Mouse (Mus musculus): ENCODE measurements around the gene Fbxo28. TPM values are rescaled to one million over a fixed set of nuclear protein-coding genes. Genes with fewer than 3 reads are reported as not detected.

Fbxo28 gene
- polyA plus RNA-seq, 1 experiment, result 29.7 TPM

DNA sequence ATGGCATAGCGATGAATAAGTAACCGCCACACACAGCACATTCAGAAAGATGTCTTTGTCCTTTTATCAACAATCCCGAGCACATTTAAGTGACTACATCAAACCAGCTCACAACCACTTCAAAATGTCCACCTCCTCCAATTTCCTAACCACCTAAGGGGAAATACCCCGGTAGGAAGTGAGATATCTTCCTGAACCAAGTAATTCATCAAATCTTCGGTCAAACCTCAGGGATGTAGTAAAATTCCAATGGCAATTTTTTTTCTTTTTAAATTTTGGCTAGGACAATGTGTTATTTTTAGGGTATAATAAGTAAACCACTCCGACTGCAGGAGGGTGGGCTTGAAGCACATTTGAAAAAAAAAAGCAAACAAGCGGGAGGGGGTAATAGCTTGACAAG lies 1.1 kb downstream of the Fbxo28 start:
- TF ChIP-seq CTCF (IDR thresholded peaks at IDR 0.05; ENCODE audit: borderline replicate concordance, extremely low read depth, insufficient read depth, insufficient read length), result no peak
- TF ChIP-seq POLR2A (IDR thresholded peaks at IDR 0.05; ENCODE audit: borderline replicate concordance, extremely low read depth, insufficient read depth, insufficient read length, poor library complexity, severe bottlenecking), result no peak
- DNase-seq (ENCODE audit: low read depth), result peak; percentile 14

- TF ChIP-seq CTCF (IDR thresholded peaks at IDR 0.05; ENCODE audit: borderline replicate concordance, extremely low read depth, insufficient read depth, insufficient read length) (no peak), POLR2A (IDR thresholded peaks at IDR 0.05; ENCODE audit: borderline replicate concordance, extremely low read depth, insufficient read depth, insufficient read length, poor library complexity, severe bottlenecking) (no peak)
These were observed 2.4 kb downstream of the Fbxo28 start for GRCm38 (mm10) chr1:182338961-182339565.

GRCm38 (mm10) chr1:182333766-182334437 lies 7.5 kb downstream of the Fbxo28 start:
- no peak for DNase-seq (ENCODE audit: low read depth)
- TF ChIP-seq CTCF (IDR thresholded peaks at IDR 0.05; ENCODE audit: borderline replicate concordance, extremely low read depth, insufficient read depth, insufficient read length), result no peak
- TF ChIP-seq POLR2A (IDR thresholded peaks at IDR 0.05; ENCODE audit: borderline replicate concordance, extremely low read depth, insufficient read depth, insufficient read length, poor library complexity, severe bottlenecking), result no peak

More at GRCm38 (mm10) chr1:182338961-182339565, 2.4 kb downstream of the Fbxo28 start:
- DNase-seq (ENCODE audit: low read depth), result peak; percentile 71

GRCm38 (mm10) chr1:182332090-182333034 lies 9.1 kb downstream of the Fbxo28 start:
- TF ChIP-seq POLR2A (IDR thresholded peaks at IDR 0.05; ENCODE audit: borderline replicate concordance, extremely low read depth, insufficient read depth, insufficient read length, poor library complexity, severe bottlenecking) (no peak), CTCF (IDR thresholded peaks at IDR 0.05; ENCODE audit: borderline replicate concordance, extremely low read depth, insufficient read depth, insufficient read length) (no peak)
- DNase-seq (ENCODE audit: low read depth), result no peak

- no peak for TF ChIP-seq CTCF (IDR thresholded peaks at IDR 0.05; ENCODE audit: borderline replicate concordance, extremely low read depth, insufficient read depth, insufficient read length)
- TF ChIP-seq POLR2A (IDR thresholded peaks at IDR 0.05; ENCODE audit: borderline replicate concordance, extremely low read depth, insufficient read depth, insufficient read length, poor library complexity, severe bottlenecking), result no peak
- no peak for DNase-seq (ENCODE audit: low read depth)
These were observed 15.5 kb downstream of the Fbxo28 start for GRCm38 (mm10) chr1:182325919-182326318.

DNA sequence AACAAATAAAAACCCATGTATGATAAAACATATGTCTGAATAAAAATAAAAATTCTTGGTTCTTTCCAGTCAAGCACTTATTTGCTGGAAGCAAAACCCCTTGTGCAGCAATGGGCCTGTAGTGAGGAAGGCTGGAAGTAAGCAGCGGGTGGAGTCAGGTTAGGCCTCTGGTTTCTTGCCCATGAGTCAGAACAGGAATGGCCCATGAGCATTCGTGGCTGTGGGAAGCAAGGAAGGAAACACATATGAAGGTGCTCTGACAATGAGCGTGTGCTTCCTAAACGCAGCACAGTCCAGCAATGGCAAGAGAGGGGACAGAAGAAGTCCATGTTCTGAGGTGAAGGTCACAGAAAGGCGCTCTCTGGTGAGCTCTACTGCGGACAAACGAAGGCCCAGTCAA lies 16.9 kb downstream of the Fbxo28 start:
- no peak for DNase-seq (ENCODE audit: low read depth)
- no peak for TF ChIP-seq POLR2A (IDR thresholded peaks at IDR 0.05; ENCODE audit: borderline replicate concordance, extremely low read depth, insufficient read depth, insufficient read length, poor library complexity, severe bottlenecking)
- TF ChIP-seq CTCF (IDR thresholded peaks at IDR 0.05; ENCODE audit: borderline replicate concordance, extremely low read depth, insufficient read depth, insufficient read length), result no peak

DNA sequence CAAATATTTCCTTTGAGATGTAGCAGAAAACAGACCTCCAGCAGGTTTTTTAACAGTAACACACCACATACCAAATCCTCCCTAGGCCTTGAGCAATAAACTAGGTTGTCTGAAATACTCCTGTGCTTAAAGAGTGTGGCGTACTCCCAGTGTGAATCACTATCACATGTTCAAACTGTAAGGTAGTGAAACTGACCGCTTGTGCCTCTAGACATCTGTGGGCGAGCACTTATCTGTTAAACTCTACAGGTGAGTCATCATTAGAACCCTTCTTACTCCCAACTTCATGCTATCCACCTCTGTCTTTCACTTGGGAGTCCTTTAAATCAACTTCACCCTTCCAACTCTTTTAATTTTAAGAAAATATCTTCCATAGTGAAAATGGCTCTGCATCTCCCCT lies 18.3 kb downstream of the Fbxo28 start:
- no peak for TF ChIP-seq CTCF (IDR thresholded peaks at IDR 0.05; ENCODE audit: borderline replicate concordance, extremely low read depth, insufficient read depth, insufficient read length)
- no peak for TF ChIP-seq POLR2A (IDR thresholded peaks at IDR 0.05; ENCODE audit: borderline replicate concordance, extremely low read depth, insufficient read depth, insufficient read length, poor library complexity, severe bottlenecking)
- DNase-seq (ENCODE audit: low read depth), result no peak

DNA sequence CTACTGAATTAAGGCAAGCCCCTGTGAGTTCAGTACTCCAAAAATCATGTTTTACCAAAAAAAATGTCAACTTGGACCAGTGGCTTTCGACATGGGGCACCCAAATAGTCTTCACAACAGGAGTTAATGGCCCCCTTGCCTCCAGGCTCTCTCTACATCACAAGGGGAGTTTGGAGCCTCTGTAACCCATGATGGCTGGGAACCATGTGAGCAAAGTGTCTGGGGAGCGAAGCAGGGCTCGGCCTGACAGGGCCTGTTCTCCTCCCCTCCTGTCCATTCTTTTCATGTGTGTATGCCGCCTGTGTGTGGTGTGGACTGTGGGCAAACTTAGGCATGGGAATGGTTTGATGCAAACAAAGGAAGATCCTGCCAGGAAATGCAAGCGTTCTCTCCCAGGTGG lies 27.2 kb downstream of the Fbxo28 start:
- TF ChIP-seq CTCF (IDR thresholded peaks at IDR 0.05; ENCODE audit: borderline replicate concordance, extremely low read depth, insufficient read depth, insufficient read length) (no peak), POLR2A (IDR thresholded peaks at IDR 0.05; ENCODE audit: borderline replicate concordance, extremely low read depth, insufficient read depth, insufficient read length, poor library complexity, severe bottlenecking) (no peak)
- DNase-seq (ENCODE audit: low read depth), result no peak

DNA sequence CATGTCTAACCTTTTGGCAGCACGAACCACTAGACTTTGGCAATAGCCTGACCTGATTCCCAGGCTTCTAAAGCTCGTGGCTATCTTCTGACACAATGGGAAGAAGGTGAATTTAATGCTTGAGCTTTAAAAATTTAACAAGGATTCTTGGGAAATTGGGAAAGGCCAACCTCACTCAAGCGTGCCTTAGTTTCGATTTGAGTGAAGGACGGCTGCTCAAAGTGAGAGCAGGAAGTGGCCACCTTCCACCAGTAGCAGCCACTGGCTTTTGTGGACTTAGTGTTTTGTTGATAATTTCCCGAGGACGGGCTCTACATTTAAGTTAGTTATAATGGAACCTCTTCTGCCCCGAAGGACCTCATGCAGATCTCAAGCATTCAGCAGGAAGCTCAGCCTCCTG lies 28.2 kb downstream of the Fbxo28 start:
- DNase-seq (ENCODE audit: low read depth), result no peak
- no peak for TF ChIP-seq CTCF (IDR thresholded peaks at IDR 0.05; ENCODE audit: borderline replicate concordance, extremely low read depth, insufficient read depth, insufficient read length)
- no peak for TF ChIP-seq POLR2A (IDR thresholded peaks at IDR 0.05; ENCODE audit: borderline replicate concordance, extremely low read depth, insufficient read depth, insufficient read length, poor library complexity, severe bottlenecking)

GRCm38 (mm10) chr1:182311376-182311775 lies 30.1 kb downstream of the Fbxo28 start:
- TF ChIP-seq POLR2A (IDR thresholded peaks at IDR 0.05; ENCODE audit: borderline replicate concordance, extremely low read depth, insufficient read depth, insufficient read length, poor library complexity, severe bottlenecking) (no peak), CTCF (IDR thresholded peaks at IDR 0.05; ENCODE audit: borderline replicate concordance, extremely low read depth, insufficient read depth, insufficient read length) (peak; percentile 25; the same call in 1 of the 2 replicates)
- DNase-seq (ENCODE audit: low read depth), result no peak

GRCm38 (mm10) chr1:182310316-182310715 lies 31.1 kb downstream of the Fbxo28 start:
- DNase-seq (ENCODE audit: low read depth), result no peak
- no peak for TF ChIP-seq POLR2A (IDR thresholded peaks at IDR 0.05; ENCODE audit: borderline replicate concordance, extremely low read depth, insufficient read depth, insufficient read length, poor library complexity, severe bottlenecking)
- no peak for TF ChIP-seq CTCF (IDR thresholded peaks at IDR 0.05; ENCODE audit: borderline replicate concordance, extremely low read depth, insufficient read depth, insufficient read length)

Measured in brain, embryonic 14.5 days (tissue).